Mouse (Mus musculus): Measurements from ENCODE around the gene Cpn2. TPM values are rescaled to one million over a fixed set of nuclear protein-coding genes. Genes with fewer than 3 reads are reported as not detected.

Cpn2 gene
- polyA plus RNA-seq, 1 experiment: 0.01 TPM

GRCm38 (mm10) chr16:30209264-30209663 lies 58.0 kb downstream of the Cpn2 start:
- TF ChIP-seq FOSL1 (IDR thresholded peaks at IDR 0.05; ENCODE audit: insufficient read depth, low read length, poor library complexity, severe bottlenecking) (no peak), MAX (IDR thresholded peaks at IDR 0.05) (no peak), CTCF (IDR thresholded peaks at IDR 0.05; ENCODE audit: control insufficient read depth, insufficient read depth, insufficient read length) (no peak), CEBPB (IDR thresholded peaks at IDR 0.05; ENCODE audit: low read depth) (no peak), MYOG (IDR thresholded peaks at IDR 0.05; ENCODE audit: control insufficient read depth, extremely low read depth, insufficient read length) (no peak), USF1 (IDR thresholded peaks at IDR 0.05; ENCODE audit: low read depth) (no peak), MYOD1 (IDR thresholded peaks at IDR 0.05; ENCODE audit: control insufficient read depth, insufficient read length, low read depth) (no peak)
- Histone ChIP-seq H3K36me3 (ENCODE audit: control insufficient read depth, insufficient read depth) (no peaks in the 10 kb centered on the region), H3K79me3 (ENCODE audit: low read depth) (no peaks in the 10 kb centered on the region), H3K27me3 (ENCODE audit: control insufficient read depth, insufficient read depth, insufficient read length) (no peaks in the 10 kb centered on the region), H3K4me3 (ENCODE audit: insufficient read depth, poor library complexity, severe bottlenecking) (no peak overlapping the region), H3K79me2 (ENCODE audit: control insufficient read depth, insufficient read depth) (no peaks in the 10 kb centered on the region), H3ac (ENCODE audit: control insufficient read depth, insufficient read length, low read depth) (no peak overlapping the region)

- Histone ChIP-seq H3K27me3 (ENCODE audit: control insufficient read depth, insufficient read depth, insufficient read length) (no peaks in the 10 kb centered on the region), H3K36me3 (ENCODE audit: control insufficient read depth, insufficient read depth) (no peaks in the 10 kb centered on the region), H3K79me2 (ENCODE audit: control insufficient read depth, insufficient read depth) (no peaks in the 10 kb centered on the region), H3K4me3 (ENCODE audit: insufficient read depth, poor library complexity, severe bottlenecking) (no peak overlapping the region), H3K79me3 (ENCODE audit: low read depth) (no peaks in the 10 kb centered on the region), H3ac (ENCODE audit: control insufficient read depth, insufficient read length, low read depth) (no peak overlapping the region)
- TF ChIP-seq FOSL1 (IDR thresholded peaks at IDR 0.05; ENCODE audit: insufficient read depth, low read length, poor library complexity, severe bottlenecking): no peak
- no peak for TF ChIP-seq CTCF (IDR thresholded peaks at IDR 0.05; ENCODE audit: control insufficient read depth, insufficient read depth, insufficient read length)
- no peak for TF ChIP-seq MYOD1 (IDR thresholded peaks at IDR 0.05; ENCODE audit: control insufficient read depth, insufficient read length, low read depth)
- no peak for TF ChIP-seq MAX (IDR thresholded peaks at IDR 0.05)
- TF ChIP-seq MYOG (IDR thresholded peaks at IDR 0.05; ENCODE audit: control insufficient read depth, extremely low read depth, insufficient read length): no peak
- no peak for TF ChIP-seq USF1 (IDR thresholded peaks at IDR 0.05; ENCODE audit: low read depth)
- TF ChIP-seq CEBPB (IDR thresholded peaks at IDR 0.05; ENCODE audit: low read depth): no peak
Measured at GRCm38 (mm10) chr16:30207991-30208390, 59.3 kb downstream of the Cpn2 start.

GRCm38 (mm10) chr16:30207111-30207828 lies 60.0 kb downstream of the Cpn2 start:
- H3K79me3 ChIP-seq (ENCODE audit: low read depth): no peaks in the 10 kb centered on the region
- no peak overlapping the region for H3K4me3 ChIP-seq (ENCODE audit: insufficient read depth, poor library complexity, severe bottlenecking)
- H3ac ChIP-seq (ENCODE audit: control insufficient read depth, insufficient read length, low read depth): no peak overlapping the region
- no peaks in the 10 kb centered on the region for H3K36me3 ChIP-seq (ENCODE audit: control insufficient read depth, insufficient read depth)
- H3K27me3 ChIP-seq (ENCODE audit: control insufficient read depth, insufficient read depth, insufficient read length): no peaks in the 10 kb centered on the region
- TF ChIP-seq CEBPB (IDR thresholded peaks at IDR 0.05; ENCODE audit: low read depth) (no peak), MAX (IDR thresholded peaks at IDR 0.05) (no peak), MYOD1 (IDR thresholded peaks at IDR 0.05; ENCODE audit: control insufficient read depth, insufficient read length, low read depth) (no peak)
- no peaks in the 10 kb centered on the region for H3K79me2 ChIP-seq (ENCODE audit: control insufficient read depth, insufficient read depth)

Other genes starting within 250 kb of the Cpn2 start
- 41.9 TPM for gene Hes1, start 203.1 kb downstream of the Cpn2 start, polyA plus RNA-seq (2012; fragmentation: generic; extraction: Trizol)
- gene Lrrc15, start 15.8 kb upstream of the Cpn2 start, polyA plus RNA-seq (2012; fragmentation: generic; extraction: Trizol): 0.26 TPM
- 0.20 TPM for gene Gp5, start 43.3 kb upstream of the Cpn2 start, polyA plus RNA-seq (2012; fragmentation: generic; extraction: Trizol)
- gene Atp13a3, start 138.5 kb upstream of the Cpn2 start, polyA plus RNA-seq (2012; fragmentation: generic; extraction: Trizol): 30.5 TPM